Mouse (Mus musculus) gastrocnemius, postnatal 14 days (tissue): ENCODE measurements around the gene Vps16. TPM values are rescaled to one million over a fixed set of nuclear protein-coding genes. Genes with fewer than 3 reads are reported as not detected.

ENCODE experiments used
- total RNA-seq, 2 experiments: library from RNA; stranded (reverse); gene quantifications; 2 replicates each; pipeline ENCODE4 v1.2.3; 2021

Vps16 gene
- total RNA-seq, 2 experiments from 2014 or later: 17.2 to 17.3 TPM

Other genes with a start within 250 kb of the Vps16 start
- 100 to 1,000 TPM; 122 to 127 TPM for gene Snrpb, start 244.9 kb upstream of the Vps16 start, total RNA-seq
- gene Tmc2, start 229.1 kb upstream of the Vps16 start, total RNA-seq: not detected
- gene Nop56, start 149.9 kb upstream of the Vps16 start, total RNA-seq: 10 to 100 TPM; 37.1 to 37.4 TPM
- 100 to 1,000 TPM; 402 to 460 TPM for gene Idh3b, start 139.8 kb upstream of the Vps16 start, total RNA-seq
- gene Ebf4, start 129.2 kb upstream of the Vps16 start, total RNA-seq: under 1 TPM; 0.66 to 0.73 TPM
- gene Cpxm1, start 26.8 kb upstream of the Vps16 start, total RNA-seq: 10 to 100 TPM in 1 of 2 experiments, 1 to 10 TPM in 1; 7.6 to 10.2 TPM
- gene Gm28372, start 19.1 kb upstream of the Vps16 start, total RNA-seq: not detected
- not detected for gene 1700020A23Rik, start 19.1 kb upstream of the Vps16 start, total RNA-seq
- not detected for gene Tmem239, start 17.9 kb upstream of the Vps16 start, total RNA-seq
- gene Pced1a, start 362 bp downstream of the Vps16 start, total RNA-seq: 1 to 10 TPM; 3.2 to 4.5 TPM
- gene Ptpra, start 25.9 kb downstream of the Vps16 start, total RNA-seq: 10 to 100 TPM; 28.6 to 33.0 TPM
- 10 to 100 TPM; 41.6 to 47.5 TPM for gene Mrps26, start 139.4 kb downstream of the Vps16 start, total RNA-seq
- gene Oxt, start 151.8 kb downstream of the Vps16 start, total RNA-seq: not detected
- not detected for gene Avp, start 158.2 kb downstream of the Vps16 start, total RNA-seq
- gene Fastkd5, start 205.7 kb downstream of the Vps16 start, total RNA-seq: 1 to 10 TPM; 5.4 to 6.1 TPM
- gene Ubox5, start 205.7 kb downstream of the Vps16 start, total RNA-seq: 1 to 10 TPM; 3.8 to 5.2 TPM
- 1 to 10 TPM; 1.7 to 2.5 TPM for gene Lzts3, start 218.5 kb downstream of the Vps16 start, total RNA-seq
- gene Ddrgk1, start 240.3 kb downstream of the Vps16 start, total RNA-seq: 10 to 100 TPM; 70.0 to 74.8 TPM
- 10 to 100 TPM; 10.7 to 12.5 TPM for gene Itpa, start 243.3 kb downstream of the Vps16 start, total RNA-seq